Mouse (Mus musculus) megakaryocyte progenitor cell, adult 5-6 weeks (primary cell): ENCODE measurements around the gene Rgl1. TPM values are rescaled to one million over a fixed set of nuclear protein-coding genes. Genes with fewer than 3 reads are reported as not detected.
"Not testable (repeated sequence)": the region's sequence is repeated elsewhere in the genome, so short reads cannot be mapped to it uniquely, and the experiment has no call there.

ENCODE experiments used
- ATAC-seq: replicated peaks from 2 replicates; pipeline ENCODE4 v1.8.0; 2016; ENCODE audit warnings: mild to moderate bottlenecking, moderate TSS enrichment, inconsistent platforms; ENCODE audit not compliant: poor library complexity
- total RNA-seq, 2 experiments: library from RNA; stranded (forward) in 1 of 2; stranded (reverse) in 1 of 2; fragments of 157-497, 149-512 nt in 1 of 2; fragments of 200-1000 nt in 1 of 2; gene quantifications; 2 replicates each; pipeline versions ENCODE4 v1.2.3 to v1.2.4; 2015 to 2017

Gene Rgl1
- total RNA-seq, 2 experiments from 2014 or later: 1.3 to 1.4 TPM

DNA sequence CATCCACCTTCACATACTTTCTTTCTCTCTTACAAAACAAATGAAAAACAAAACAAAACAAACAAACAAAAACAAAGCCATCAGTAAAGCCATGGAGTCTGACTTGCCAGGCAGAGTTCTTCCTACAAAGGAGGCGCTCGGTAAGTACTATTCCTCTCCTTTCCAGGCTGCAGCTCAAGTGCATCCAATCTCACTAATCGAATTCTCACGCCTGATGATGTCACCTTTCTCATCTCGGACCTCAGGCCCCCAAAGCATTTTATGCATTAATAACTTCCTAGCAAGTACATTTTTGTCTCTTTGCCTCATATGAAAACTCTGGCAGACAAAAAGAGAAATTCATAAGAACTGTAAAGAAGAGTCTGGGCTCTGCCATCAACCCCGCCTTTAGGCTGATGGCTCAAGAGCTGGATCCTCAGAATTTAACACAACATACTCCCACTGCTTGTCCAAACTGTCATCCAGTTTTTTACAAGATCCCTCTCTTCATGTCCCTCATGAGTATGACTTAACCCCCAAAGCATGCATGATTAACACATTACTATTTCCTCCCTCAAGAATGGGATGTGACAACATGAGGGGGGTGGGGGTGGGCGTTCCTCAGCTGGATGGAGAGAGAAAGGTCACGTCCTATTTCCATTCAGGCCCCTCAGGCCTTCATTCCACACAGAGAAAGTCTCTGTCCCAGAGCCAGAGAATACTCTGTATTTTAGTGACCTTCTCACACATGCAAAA, 96.5 kb downstream of the Rgl1 start:
- ATAC-seq: no peak

DNA sequence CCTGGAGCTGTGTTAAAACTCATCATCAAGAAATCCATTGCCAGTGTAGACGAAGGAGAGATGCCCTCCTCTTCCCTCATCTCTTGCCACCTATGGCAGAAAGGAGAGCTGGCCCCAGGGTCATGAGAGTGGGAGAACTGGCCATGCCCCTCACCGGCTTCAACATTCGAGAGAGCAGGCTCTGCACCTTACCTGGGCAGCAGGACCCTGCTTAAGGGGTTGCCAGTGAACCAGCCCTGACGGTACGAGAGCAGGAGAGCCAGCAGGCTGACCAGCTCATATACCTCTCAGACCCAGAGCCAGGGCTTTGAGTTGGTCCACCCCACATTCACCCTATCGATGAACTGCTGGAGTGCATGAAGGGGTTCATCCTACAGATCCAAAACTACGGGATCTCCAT, 105.7 kb downstream of the Rgl1 start:
- ATAC-seq: no peak

GRCm38 (mm10) chr1:152659961-152660360, 106.2 kb downstream of the Rgl1 start:
- ATAC-seq: no peak

DNA sequence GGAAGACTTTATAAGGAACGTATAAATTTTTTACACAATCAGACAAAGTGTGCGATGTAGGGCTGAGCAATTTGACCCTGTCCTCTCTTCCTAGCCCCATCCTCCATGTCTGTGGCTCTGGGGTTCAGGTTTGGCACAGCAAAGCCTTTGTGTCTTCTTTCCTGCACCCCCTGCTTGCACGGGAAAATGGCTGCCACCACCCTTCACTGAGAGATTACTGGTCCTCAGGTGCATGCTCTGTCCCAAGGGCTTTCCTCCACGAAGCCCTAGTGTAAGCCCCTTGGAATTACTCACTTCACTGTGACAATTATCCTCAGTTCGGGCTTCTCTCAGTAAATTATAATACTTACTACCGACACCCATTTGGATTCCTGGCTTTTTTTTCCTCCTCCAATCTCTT, 109.5 kb downstream of the Rgl1 start:
- ATAC-seq: no peak

- ATAC-seq: no peak
Observed at GRCm38 (mm10) chr1:152654851-152655250, 111.3 kb downstream of the Rgl1 start.

GRCm38 (mm10) chr1:152651495-152651874, 114.7 kb downstream of the Rgl1 start:
- peak; percentile 37; the same call in 1 of the 2 replicates for ATAC-seq

DNA sequence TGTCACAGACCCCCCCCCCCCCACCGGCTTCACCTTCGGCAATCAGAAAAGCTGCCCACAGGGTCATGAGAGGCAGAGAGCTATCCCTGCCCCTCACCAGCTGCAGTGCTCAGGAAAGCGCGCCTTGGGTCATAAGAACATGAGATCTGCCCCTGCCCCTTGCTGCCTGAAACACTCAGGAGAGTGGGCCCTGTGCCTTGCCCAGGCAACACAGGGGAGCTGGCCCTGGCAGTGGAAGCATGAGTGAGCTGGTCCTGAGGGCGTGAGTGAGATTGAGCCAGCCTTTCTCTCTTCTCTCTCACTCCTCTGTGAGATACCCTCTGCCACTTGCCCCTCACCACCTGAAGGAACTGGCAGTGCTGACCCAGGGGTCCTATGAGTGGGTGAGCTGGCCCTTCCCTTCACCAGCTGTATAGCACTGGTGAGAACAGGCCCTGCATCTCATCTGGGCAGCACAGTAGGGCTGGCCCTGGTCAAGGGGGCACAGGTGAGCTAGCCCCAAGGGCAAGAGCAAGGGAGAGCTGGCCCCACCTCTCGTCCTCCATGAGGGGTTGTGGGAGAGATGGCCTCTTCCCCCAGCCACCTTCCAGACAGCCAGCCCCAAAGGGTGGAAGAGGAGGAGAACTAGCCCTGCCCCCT, 115.2 kb downstream of the Rgl1 start:
- ATAC-seq: no peak

GRCm38 (mm10) chr1:152648052-152648451, 118.1 kb downstream of the Rgl1 start:
- ATAC-seq: no peak

- not testable (repeated sequence) for ATAC-seq
Observed at GRCm38 (mm10) chr1:152642207-152642606, 123.9 kb downstream of the Rgl1 start.

DNA sequence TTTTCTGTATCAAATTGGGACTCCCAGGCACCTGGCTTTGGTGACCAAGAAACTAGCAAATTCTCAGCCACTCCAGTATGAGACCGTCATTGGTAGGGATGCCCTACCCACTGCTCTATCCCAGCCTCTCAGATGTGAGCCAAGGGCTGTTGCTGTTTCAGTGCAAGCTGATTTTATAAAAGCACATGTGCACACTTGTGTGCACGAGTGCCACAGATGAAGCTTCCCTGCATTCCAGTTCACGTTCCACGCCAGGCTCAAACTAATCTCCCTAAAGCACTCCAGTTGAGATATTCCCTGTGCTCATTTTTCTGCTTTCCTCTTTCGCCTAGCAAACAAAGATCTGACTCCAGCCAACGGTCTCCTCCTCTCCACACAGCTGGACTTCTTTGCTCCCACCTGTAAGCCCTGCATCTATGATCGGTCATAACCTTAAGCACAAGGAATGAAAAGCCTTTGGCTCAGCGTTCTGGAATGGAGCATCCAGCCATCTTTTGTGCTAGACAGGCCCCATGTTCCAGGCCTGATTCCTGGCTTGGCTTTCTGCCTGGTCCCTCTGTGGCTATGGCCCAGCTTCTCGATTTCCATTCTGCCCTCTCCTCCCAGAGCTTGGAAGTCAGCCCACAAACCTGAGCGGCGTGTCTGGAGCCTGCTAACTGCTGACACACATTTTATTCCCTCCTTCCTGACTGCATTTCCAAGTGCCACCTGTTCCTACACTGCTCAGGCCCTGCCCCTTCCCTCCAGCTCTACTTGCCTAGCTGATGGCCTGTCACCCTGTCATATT, 125.8 kb downstream of the Rgl1 start:
- ATAC-seq: no peak

DNA sequence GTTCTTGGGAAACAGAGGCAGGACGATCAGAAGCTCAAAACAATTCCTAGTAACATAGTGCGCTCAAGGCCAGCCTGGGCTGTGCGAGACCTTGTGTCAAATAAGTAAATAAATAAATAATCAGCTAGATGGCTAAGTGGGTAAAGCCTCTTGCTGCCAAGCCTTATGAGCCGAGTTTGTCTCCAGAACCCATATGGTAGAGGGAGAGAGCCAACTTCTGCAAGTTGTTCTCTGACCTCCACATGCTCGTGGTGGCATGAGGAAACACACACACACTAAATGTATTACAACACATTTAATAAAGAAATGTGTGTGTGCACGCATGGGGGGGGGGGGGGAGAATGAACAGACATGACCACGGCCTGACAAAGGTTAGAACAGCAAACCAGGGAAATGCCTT, 126.8 kb downstream of the Rgl1 start:
- 0 out of 2 replicates have a peak, but pooled peaks have one; percentile 26 for ATAC-seq

DNA sequence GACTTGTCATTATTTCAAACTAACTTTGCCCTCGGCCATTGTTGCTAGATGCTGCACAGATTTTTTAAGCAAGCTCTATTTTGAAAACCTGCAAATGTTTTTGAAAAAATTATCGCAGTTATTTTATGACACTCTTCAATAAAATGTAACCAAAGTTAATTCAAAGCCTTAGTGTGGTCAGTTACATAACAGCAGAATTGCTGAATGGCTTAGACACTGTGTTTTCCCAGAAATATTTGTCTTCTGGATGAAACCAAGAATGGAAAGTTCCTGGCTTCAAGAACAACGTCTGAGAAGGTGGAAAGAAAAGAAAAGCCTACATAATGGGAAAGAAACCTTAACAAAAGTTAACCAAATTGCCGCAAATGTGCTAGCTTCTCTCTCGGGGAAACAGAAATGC, 131.5 kb downstream of the Rgl1 start:
- no peak for ATAC-seq

DNA sequence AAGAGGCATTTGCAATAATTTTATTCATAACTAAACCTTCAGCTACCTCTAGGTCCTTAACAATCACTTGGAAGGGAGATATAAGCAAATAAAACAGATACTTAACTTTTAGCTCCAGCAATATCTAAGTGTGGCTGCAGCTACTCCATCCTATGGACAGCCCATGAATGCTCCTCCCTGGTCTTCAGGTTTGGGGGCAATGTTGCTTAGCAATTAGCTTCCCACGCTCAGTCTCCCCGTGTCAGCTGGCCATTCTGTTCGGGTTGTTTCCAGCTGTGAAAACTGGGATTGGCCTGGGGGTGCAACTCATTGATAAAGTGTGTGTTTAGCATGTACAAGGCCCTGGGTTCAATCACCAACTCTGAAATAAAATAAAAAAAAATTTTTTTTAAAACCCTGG, 136.4 kb downstream of the Rgl1 start:
- ATAC-seq: no peak

- peak; percentile 42; the same call in 1 of the 2 replicates for ATAC-seq
Observed at GRCm38 (mm10) chr1:152625651-152626050, 140.5 kb downstream of the Rgl1 start.

- peak; percentile 75 for ATAC-seq
Observed at GRCm38 (mm10) chr1:152624644-152625454, 141.3 kb downstream of the Rgl1 start.

GRCm38 (mm10) chr1:152623375-152624270, 142.5 kb downstream of the Rgl1 start:
- ATAC-seq: no peak

GRCm38 (mm10) chr1:152622765-152623211, 143.4 kb downstream of the Rgl1 start:
- no peak for ATAC-seq

- no peak for ATAC-seq
Observed at GRCm38 (mm10) chr1:152621624-152622023, 144.5 kb downstream of the Rgl1 start.

GRCm38 (mm10) chr1:152619396-152619795, 146.8 kb downstream of the Rgl1 start:
- ATAC-seq: no peak

DNA sequence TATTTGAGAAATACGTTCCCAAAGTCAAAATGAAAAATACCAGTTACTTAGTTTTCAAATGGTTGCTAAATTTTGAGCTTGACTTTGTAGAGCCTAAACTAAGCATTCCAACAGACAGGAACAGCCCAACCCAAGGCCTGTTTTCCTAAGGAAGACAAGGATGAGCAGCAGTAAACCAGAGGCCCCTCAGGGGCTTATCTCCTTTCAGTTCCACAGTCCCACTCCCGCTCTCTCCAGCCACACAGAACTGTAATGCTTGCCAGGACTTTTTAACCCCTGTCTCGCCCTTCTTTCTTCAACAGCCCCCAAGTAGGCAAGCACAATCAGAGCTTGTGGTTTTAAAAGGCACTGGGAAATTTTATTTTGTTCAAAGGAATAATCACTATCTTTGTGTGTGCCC, 147.3 kb downstream of the Rgl1 start:
- ATAC-seq: no peak
